Mouse (Mus musculus) urinary bladder, postnatal 25 days (tissue): ENCODE measurements around the gene Ift88.
"Not testable (repeated sequence)": the region's sequence is repeated elsewhere in the genome, so short reads cannot be mapped to it uniquely, and the experiment has no call there.

Source experiments
- DNase-seq: peaks from one replicate; pipeline ENCODE4 v3.0.0; 2022; ENCODE audit warnings: low spot score

Ift88 gene

DNA sequence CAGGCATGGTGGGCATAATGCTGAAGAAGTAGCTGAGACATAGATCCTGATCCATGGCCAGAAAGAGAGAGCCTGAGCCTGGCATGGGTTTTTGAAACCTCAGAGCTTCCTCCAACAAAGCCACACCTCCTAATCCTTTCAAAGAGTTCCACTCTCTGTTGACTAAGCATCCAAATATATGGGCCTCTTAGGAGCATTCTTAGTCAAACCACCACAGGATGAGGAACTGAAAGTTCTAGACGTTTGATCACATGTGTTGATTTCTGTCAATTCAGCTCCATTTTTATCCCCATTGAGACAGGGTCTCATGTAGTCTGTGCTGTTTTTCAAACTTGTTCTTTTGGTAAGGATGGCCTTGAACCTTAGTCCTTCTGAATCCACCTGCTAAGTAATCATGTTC, 28.7 kb downstream of the Ift88 start:
- DNase-seq = no peak

DNA sequence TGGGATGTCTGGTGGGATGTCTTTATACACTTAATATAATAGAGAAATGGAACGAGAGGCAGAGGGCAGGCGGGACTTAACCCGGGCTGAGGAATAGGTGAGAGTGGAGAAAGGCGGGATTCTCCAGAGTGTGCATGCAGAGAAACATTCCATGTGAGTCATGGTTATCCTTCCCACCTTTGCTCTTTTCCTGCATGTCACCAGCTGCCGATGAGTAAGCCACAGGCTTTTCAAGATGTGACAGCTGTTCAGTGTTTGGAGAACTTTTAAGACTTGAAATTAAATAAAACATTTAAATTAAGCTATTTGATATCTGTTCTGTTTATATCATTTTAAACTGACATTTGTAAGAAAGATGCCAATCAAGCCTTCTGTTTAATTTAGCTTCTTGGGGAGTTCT, 36.0 kb downstream of the Ift88 start:
- no peak for DNase-seq

DNA sequence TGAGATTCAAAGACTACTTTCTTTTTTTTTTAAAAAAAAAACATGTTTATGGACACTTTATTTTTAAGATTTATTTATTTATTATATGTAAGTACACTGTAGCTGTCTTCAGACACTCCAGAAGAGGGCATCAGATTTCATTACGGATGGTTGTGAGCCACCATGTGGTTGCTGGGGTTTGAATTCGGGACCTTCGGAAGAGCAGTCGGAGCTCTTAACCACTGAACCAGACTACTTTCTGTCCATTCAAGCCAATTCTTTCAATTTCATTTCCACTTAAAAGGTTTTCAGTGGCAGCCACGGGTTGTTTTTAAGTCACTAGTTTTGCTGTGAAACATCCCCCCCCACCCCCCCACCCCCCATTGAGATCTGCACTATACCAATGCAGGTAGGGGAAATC, 36.5 kb downstream of the Ift88 start:
- DNase-seq = not testable (repeated sequence)

DNA sequence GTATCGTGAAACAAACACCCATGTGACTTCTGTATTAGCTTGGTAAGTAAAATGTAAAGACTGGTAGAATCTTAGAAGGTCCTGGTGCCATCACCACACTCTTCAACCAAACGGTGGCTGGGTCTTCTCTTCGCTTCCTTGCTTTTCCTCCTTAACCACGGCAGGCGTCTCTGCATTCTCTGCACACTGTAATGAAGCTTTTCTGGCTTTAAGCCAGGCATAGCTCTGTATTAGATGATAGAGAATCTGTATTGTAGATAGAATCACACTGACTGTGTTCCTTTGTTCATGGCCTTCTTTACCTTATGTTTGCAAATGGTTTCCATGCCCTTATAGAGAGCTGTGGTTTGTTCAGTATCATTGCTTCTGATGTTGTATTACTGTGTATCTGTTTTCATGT, 39.0 kb downstream of the Ift88 start:
- no peak for DNase-seq

DNA sequence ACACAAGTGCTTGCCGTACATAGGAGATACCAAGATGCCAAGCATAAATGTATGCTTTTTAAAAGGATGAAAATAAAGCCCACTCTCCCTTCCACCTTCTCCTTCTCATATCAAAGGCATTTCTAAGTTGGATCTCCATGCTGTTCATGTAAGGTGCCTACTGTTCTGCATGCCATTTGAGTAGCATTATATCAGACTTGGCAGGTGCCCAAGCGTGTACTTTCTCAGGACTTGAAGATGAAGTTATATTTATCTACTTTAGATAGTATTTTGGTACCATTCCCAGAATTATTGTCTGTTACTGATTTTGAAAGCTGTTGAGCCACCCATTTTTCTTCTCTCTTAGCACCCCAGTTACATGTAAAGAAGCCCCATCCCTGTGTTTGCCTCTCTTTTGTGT, 51.2 kb downstream of the Ift88 start:
- no peak for DNase-seq

DNA sequence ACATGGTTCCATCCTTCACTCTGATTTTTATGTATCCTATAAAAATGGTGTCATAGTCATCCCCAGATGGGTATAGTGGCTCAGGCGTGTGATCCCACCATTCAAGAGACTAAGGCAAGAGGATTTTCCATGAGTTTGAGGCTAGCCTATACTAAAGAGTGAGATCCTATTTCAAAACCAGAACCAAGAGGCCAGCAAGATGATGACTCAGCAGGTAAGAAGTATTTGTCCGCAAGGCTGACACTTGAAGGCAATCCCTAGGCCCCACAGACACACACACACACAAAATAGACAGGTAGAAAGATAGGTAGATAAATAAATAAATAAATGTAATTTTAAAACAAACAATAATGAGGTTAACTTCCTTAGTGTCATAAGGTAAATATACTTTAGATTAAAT, 58.4 kb downstream of the Ift88 start:
- no peak for DNase-seq

DNA sequence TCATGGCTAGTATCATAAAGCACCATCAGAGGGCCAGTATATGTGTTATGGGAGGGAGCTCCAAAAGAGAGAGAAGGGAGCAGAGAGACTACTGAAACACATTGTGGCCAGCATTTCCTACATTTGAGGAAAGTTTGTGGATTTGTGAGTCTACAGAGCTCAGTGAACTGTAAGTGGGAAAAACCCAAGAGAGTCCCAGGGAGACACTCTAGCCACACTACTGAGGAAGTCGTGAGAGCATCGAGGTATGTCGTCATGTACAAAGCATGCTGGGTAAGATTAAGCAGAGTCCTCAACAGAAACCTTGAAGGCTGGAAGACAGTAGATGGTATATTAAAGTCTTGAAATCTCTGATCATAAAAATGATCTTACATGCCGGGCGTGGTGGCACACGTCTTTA, 60.3 kb downstream of the Ift88 start:
- no peak for DNase-seq

DNA sequence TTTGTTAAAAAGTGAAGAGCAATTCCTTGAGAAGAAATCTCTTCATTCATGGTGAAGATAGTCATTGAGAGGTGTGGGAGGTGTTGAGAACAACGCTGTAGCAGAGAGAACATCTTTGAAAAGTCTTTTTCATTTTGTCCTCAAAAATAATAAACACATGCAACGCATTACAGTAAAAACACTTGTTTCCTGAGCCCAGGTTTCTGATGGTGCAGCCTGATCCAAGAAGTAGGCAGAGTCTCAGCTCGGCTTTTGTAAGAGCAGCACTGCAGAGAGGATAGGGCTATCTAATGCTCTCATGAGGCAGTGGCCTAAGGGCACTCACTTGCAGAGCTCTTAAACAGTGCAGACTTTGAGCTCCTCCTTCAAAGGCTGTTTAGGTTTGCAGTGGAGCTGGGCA, 65.8 kb downstream of the Ift88 start:
- DNase-seq = no peak

DNA sequence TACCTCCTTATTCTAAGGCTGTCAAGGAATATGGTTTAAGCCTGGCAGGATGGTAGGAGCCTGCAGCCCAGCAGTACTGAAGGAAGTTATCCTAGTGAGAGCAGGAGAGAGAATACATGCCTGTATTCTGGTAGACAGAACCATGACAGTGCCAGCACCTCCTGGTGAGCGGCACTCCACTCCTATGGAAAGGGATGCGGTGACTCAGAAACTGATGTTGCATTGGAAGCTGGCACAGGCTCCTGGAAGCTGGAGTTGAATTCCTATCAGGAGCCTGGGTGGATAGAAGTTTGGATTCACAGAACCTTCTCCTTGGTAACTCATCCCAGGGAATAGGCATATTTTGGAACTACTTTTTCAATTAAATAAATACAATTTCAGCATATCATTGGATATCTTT, 70.0 kb downstream of the Ift88 start:
- DNase-seq = no peak

DNA sequence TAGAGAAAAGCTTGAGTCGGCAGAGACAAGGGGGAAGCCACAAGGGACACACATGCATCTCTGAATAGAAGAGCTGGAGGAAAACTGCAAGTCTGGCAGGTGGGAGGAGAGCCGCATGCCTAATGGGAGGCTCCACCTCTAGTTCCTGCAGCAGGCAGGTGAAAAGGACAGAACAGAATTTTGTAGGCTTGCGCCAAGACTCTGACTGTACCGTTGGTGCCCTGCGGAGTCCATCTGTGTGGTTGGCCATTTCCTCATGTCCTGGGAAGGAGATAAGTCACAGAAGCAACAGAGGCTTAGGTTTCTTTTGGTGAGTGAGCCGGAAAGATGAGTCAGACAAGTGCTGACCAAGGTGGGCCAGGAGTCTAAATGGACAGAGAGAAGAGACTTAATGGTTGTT, 79.9 kb downstream of the Ift88 start:
- DNase-seq = no peak

DNA sequence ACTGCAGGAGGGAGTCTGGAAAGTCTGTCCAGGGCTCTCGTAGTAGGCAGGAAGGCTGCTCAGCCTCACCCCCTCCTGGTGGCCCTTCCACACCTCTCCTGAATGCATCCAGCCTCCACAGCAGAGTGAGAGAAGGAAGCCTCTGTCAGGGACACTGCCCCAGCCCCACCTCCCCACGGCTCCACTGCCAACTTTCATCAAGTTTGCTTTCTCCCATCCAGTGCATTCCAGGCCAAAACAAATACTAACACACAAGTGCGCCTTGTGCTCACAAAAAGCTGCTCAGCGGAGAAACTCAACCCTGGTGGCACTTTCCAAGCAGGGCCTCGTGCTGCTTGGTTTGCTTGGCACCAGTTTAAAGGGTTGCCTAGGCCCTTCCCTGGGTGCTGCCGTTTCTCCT, 85.7 kb downstream of the Ift88 start:
- DNase-seq = no peak

DNA sequence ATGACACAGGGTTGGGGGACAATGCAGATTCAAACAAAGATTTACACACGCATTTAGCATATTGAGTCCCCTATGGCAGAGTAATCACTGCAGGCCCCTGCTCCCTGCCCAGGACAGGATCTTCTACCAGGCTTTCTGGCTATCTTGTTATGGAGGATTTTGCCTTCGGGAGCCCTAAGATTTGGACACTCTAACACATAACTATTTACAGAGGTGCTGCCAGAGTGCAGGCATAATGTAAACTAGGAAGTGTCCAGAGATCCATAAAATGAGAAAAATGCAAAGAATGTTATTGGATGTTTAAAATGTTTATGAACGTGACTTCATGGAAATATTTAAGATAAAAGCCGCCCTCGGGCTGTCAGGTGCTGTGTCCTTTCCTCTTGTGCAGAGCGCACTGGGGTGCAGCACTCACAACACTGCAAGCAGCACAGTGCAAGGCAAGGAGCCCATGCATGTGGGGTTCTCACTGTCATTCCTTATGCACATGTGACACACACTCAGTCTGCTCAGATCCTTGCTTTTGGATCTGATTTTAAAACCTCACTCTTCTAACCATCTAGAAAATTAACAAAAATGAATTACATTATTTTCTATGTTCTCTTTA, 91.4 kb downstream of the Ift88 start:
- DNase-seq = no peak

DNA sequence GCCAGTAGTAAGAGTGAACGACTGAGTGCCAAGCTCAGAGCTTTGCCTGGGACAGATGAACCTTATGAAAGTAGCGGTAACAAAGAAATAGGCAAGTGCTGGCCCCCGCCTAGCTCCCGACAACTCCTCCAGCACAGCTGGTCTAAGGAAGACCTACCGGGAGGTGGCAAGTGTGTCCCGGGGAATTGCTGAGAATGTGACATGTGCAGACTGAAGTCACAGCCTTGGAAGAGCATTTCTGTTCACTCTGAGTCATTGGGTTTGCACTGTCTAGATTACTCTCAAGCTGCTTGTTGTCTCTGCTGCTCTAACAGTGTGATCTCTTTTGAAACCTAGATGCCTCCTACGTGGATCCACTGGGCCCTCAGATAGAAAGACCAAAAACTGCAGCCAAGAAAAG, 93.1 kb downstream of the Ift88 start:
- DNase-seq = no peak

DNA sequence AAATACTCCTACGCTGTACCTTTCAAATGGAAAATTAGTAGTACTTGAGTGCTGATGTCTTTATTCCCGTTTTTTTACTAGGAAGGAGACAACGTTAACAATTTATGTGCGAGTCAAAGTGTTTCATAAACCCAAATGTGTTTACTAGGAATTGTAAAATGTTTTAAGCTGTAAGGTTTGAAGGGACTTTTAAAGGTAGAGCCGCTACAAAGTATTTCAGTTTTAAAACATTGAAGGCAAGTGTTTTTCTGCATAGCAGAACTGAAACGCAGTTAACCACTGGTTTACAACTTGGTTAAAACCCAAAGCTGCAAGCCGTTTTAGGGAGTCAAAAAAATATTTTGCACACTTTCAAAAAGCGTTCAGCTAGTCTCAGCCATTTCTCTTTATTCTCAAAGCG, 99.9 kb downstream of the Ift88 start:
- DNase-seq = no peak

DNA sequence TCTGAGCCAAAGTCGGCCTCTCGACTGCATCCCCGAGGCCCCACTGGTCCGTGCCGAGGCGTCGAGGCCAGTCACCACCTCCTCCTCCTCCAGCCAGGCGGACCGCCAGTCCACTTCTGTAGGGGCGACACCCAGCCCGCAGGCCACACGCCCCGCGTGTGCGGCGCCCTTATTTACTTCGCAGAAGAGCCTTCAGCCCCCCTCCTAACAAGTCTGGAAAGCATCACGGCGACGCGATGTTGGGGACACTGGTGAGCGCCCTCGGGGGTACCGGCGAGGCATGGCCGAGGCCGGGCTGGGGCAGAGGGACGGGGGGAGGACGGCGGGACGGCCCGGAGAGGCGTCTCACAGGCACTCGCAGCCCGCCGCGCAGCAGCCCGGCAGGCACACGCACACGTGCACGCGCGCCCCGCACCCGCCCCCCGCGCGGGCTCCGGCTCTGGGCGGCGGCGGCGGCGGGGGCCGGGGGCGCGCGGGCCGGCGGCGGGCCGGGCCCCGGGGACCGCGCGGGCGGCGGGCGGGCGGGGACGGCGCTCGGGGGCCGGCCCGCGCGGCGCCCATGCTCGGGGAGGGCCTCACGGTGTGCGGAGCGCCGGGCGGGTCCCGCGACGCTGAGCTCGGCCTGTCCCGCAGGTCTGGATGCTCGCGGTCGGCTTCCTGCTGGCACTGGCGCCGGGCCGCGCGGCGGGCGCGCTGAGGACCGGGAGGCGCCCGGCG, 101.0 kb downstream of the Ift88 start, which contains the start of gene Il17d:
Gene Il17d (plus strand): TSS at position 107 of the 717 bp plus-strand sequence.
- DNase-seq = no peak

DNA sequence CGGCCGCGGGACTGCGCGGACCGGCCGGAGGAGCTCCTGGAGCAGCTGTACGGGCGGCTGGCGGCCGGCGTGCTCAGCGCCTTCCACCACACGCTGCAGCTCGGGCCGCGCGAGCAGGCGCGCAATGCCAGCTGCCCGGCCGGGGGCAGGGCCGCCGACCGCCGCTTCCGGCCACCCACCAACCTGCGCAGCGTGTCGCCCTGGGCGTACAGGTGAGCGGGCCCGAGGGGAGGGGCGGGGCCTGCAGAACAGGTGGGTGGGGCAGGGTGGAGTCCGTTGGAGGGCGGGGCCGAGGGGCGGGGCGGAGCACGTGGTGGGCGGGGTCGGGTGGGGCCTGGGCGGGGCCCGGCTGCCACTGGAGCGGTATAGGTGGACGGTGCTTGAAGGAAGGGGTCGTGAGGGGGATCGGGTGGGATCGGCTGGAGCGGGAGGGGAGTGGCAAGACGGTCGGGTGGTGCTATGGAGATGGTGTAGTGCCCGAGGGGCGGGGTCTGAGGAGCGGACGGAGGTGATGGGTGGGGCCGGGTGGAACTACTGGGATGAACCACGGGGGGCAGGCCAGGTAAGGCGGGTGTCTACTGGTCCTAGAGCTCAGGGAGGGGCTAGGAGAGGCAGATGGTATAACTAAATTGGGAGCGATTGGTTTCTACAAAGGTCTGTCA, 101.7 kb downstream of the Ift88 start:
- peak; percentile 70 for DNase-seq

DNA sequence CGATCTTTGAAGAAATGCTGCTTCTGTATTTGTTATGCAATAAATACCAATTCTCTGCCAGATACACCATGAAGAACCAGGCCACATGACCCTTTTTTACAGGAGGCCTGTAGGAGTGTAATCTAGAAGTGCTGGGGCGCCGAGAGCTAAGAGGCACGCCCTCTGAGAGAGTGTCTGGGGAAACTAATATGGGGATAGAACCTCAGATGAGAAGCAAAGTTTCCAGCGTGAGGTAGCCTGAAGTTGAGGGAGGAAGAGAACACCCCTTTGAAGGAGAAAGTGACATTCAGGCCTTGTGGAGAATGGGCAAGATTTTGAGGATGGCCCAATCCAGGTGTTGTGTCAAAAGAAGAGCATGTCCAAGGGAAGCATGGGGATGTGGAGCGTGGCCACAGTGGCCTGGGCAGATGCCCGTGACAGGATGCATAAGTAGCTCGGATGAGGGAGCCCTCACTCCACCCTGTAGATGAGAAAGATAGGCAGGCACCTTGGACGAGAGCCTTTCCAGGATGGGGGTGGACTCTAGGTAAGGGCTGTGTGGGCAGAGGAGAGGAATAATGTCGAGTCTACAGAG, 102.3 kb downstream of the Ift88 start:
- no peak for DNase-seq

DNA sequence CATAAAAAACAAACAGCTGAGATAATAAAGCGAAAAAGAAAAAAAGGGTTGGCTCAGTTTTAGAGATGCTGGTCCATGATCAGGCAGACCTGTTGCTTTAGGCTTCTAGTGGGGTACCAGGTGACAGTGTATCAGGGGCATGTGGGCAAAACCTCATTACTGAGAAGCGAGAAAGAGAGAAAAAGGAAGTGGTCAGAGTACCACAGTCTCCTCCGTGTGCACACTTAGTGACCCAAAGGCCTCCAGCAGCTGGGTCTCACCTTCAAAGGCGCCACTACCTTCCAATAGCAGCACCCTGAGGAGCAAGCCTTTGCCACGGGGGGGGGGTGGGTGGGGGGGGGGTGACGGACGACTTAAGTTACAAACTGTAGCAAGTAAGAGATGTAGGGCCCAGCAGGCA, 103.3 kb downstream of the Ift88 start:
- no peak for DNase-seq

DNA sequence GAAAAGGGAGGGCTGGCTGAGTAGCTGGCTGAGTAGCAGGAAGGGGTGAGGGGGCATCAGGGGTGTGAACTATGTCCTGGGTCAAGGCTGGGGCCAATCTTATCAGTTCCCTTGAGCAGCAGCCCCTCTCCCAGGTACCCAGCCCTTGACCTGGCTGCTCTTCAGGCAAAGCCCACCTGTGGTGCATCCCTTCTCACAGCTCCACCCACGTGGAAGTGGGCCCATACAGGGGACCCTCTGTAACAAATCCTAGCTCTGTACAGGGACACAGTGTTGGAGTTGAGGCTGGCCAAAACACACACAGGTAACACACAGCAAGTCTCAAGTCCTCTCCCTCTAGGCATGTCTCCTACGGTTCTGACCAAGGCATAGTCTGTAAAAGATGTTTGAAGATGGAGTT, 103.7 kb downstream of the Ift88 start:
- DNase-seq = no peak

DNA sequence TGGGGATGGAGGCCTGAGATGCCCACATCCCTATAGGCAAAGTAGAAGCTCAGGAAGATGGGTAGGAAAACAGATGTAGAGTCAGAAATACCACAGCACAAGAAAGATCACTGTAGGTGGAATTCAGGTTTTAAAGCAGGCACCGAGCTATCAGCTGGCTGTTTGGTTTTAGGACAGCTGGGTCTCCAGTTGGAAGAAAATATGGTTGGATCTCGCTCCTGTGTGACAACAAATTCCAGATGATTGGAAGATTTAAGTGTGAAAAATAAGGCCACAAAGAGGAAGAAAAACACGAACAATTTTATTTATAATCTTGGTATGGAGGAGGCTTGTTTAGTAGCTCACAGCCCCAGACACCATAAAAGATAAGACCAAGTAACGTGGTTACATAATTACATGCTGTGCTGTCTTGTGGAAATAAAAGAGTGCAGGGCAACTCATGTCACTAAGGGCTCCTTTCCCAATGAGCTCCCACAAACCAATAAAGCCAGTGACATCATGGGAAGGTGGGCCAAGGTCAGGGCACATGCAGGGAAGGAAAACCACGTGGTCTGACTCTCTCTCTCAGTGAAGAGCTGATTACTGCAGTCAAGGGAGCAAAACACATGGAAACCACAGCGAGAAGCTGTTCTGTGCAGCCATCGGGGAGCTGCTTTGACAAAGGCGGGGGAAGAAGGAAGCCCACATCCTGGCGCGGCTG, 105.4 kb downstream of the Ift88 start:
- no peak for DNase-seq

DNA sequence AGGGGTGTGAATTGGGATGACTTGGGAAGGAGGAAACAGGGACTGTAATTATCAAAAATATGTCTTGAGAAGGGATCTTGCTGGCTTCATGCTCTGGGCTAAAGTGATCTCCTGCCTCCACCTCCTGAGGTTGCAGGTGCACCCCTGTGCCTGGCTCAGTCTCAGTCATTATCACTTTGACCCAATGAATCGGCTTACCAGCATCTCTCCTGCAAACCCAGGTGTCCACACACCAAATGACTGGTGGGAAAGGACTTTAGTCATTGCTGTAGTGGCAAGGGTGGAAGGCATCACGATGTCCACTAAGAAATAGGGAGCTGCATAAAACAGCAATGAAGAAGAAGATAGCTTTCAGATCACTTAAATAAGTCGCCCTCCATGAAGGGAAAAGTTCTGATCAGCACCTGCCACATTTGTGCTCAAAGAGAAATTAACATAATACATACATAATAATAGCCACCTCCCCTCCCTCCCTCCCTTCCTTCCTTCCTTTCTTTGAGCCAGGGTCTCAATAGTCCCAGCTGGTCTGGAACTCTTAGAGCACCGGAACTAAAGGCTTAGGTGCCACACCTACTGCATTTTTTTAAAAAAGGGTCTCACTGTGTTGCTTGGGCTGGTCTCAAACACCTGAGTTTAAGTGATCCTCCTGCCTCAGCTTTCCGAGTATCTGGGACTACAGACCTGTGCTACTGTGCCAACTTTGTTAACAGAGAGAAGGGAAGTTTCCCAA, 106.1 kb downstream of the Ift88 start:
- no peak for DNase-seq

DNA sequence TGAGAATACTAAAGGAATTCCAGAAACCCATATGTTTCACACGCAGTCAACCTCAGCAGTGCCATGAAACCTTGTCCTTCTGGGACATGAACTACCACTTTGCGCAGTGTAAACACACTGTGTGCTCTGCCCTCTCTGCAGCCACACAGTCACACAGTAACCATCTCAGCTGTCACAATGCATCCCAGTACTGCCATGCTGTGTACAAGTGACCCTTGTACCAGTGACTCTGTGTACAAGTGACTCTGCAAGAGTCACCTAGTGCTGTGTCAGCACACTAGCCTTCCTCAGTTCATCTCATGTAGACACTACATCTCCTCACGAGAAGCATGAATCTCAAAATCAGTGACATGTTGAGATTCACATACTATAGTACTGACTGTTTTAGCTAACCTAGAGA, 108.7 kb downstream of the Ift88 start:
- no peak for DNase-seq
